Mouse (Mus musculus) ES-E14 (cell line): ENCODE data around the gene Fignl1.

ENCODE experiments used
- CHD2 ChIP-seq: IDR thresholded peaks from 2 replicates; pipeline ENCODE4 v1.6.1; 2014; ENCODE audit warnings: mild to moderate bottlenecking, low read depth, low read length, inconsistent platforms
- HCFC1 ChIP-seq: IDR thresholded peaks from 2 replicates; pipeline ENCODE4 v1.6.1; 2012; ENCODE audit warnings: low read length, inconsistent platforms, borderline replicate concordance; ENCODE audit not compliant: insufficient read depth
- MAFK ChIP-seq: IDR thresholded peaks from 2 replicates; pipeline ENCODE4 v1.6.1; 2014; ENCODE audit warnings: mild to moderate bottlenecking, low read depth, low read length, inconsistent platforms; ENCODE audit not compliant: insufficient read depth
- ZC3H11A ChIP-seq: IDR thresholded peaks from 2 replicates; pipeline ENCODE4 v1.6.1; 2012; ENCODE audit warnings: low read depth, mild to moderate bottlenecking, inconsistent platforms, low read length, borderline replicate concordance
- ZNF384 ChIP-seq: IDR thresholded peaks from 2 replicates; pipeline ENCODE4 v1.6.1; 2012; ENCODE audit warnings: low read depth, low read length, inconsistent platforms

GRCm38 (mm10) chr11:11763211-11763666, 45.5 kb downstream of the Fignl1 start:
- TF ChIP-seq HCFC1 = no peak
- no peak for TF ChIP-seq ZC3H11A
- no peak for TF ChIP-seq ZNF384
- TF ChIP-seq MAFK = no peak
- no peak for TF ChIP-seq CHD2
